Mouse (Mus musculus): ENCODE measurements around the gene Galns. TPM values are rescaled to one million over a fixed set of nuclear protein-coding genes. Genes with fewer than 3 reads are reported as not detected.

Galns gene
- total RNA-seq, 2 experiments from 2014 or later = 5.0 to 6.1 TPM

DNA sequence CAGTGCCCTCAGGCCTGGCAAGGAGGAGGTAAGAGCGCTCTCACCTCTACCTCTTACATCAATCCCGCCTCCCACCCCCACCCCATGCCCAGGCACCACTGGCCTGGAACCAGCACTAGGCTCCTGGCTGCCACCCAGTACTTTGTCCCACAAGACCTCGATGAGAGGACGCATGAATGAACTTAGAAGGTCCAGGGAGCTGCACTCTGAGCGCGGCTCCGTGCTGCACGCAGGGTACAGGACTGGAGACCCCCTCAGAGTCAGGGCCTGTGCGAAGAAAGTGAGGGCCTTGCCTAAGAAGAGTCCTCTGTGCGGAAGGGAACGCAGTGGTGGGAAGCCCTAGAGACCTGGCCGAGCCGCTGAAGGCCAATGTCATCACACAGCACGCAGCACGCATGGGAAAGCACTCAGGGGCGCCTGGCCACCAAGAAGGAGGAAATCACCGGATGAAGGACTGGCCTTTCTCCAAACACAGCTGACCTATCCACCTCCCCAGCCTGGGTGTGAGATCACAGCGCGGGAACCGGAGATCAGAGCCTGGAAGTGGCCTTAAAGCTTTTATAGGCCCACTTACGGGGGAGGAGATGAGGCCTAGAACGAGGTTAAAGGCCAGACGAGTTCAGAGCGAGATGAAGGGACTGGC is 64.3 kb downstream of the Galns start:
- no peak for DNase-seq (ENCODE audit: low spot score in 2 of 2)

DNA sequence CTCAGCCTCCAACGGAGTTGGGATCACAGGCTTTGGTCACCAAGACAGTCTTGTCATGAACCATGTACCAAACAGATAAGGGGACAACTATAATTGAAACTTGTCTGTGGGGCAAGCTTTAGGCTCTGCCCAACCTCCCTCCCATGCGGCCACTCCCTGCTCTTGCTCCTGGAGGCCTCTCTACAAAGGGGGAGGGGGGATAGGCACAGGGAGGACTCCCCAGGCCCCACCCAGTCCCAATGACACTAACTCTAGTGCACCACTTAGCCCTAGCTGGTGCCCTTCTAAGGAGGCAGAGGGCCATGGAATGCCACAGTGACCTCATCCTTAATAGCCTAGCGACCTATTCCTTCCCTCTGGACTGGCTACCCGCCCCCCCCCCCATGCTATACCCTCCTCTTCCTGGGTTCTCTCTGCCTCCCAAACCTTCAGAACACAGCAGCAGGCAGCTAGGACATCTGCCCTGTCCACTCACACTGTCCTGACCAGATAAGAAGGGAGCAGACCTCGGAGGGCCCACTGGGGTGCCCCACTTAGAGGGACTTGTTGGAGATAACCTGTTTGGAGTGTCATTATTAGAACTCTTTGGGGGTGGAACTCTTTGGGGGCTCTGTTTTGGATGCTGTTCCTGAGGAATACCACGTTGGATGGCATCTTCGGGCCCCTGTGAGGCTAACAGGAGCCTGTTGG is 65.1 kb downstream of the Galns start:
- no peak for DNase-seq (ENCODE audit: low spot score in 2 of 2)

DNA sequence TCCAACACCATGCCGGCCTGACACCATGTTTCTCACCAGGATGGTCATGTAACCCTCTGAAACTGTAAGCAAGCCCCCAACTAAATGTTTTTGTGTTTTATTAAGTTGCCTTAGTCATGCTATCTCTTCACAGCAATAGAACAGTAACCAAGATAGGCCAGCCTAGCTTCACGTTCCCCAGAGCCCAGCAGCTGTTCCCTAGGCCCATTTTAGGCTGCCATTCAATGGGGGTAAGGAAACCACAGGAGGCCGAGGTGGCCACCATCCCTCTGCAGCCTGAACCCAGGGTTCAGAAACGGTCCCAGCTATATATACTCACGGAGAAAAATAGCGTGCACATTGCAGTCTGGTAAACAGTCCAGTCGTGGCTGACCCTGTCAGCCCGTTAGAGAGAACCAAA is 67.1 kb downstream of the Galns start:
- DNase-seq (ENCODE audit: low spot score in 2 of 2) = no peak

DNA sequence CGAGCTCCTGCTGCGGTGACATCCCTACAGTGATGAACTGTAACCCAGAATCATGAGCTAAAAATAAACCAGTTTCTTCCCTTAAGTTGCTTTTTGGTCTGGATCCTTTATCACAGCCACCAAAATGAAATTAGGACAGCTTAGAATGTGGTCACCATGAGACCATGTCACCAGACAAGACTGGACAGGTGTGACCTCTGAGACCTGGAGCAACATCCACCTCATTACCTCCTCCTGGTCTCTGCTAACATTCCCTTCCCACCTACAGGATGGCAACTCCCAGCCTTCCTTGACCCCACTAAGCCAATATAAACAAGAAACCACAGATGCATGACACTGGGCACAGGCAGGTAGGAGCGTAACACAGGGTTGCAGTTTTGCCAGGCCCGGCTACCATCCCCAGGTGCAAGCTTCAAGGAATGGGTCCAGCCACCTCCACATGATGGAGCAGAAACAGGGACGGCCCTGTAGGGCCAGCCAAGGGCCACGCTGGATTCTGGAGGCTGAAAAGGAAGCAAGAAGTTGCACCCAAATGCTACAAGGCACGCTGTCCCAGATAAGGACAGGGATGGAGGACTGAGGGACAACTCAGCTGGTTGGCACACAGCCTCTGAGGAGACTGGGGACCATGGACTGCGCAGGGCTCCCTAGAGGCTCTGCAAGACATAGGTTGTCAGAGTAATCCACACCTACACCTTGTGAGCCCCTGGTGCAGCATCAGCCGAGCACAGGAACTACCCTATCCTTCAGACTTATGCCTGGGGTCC is 72.8 kb downstream of the Galns start:
- DNase-seq (ENCODE audit: low spot score in 2 of 2) = no peak

DNA sequence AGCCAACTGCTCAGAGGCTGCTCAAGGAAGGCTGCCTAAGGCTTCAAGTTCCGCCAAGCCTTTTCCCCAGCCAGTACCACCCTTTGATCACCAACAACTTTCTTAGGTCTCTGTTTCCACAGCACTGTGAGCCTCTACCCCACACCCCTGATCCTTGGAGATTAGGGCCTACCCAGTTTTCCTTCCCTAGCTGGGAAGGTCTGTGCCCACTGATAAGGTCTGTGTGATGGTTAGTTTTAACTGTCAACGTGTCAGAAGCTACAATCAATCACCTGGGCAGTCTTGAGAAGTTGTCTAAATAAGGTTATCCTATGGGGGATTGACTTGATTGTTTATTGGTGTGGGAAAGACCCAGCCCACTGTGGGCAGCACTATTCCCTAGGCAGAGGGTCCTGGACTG is 73.5 kb downstream of the Galns start:
- no peak for DNase-seq (ENCODE audit: low spot score in 2 of 2)

DNA sequence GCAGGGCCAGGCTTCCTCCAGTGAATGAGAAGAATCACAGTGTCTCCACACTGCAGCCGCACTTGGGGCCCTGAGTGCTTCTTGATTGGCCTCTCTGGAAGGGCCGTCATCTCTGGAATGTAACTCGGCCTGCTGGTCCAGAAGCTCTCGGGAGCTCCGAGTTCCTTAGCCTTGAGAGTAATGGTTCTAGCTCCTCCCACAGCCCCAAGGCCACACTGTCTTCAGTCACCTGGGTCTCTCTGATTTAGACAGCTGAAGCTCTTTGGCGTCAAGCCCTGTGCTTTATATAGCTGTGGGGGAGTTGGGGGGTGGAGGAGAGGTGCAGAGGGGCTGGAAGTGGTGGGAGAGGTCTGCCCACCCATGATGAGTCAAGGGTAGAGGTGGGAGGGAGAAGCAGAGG is 74.2 kb downstream of the Galns start:
- no peak for DNase-seq (ENCODE audit: low spot score in 2 of 2)

DNA sequence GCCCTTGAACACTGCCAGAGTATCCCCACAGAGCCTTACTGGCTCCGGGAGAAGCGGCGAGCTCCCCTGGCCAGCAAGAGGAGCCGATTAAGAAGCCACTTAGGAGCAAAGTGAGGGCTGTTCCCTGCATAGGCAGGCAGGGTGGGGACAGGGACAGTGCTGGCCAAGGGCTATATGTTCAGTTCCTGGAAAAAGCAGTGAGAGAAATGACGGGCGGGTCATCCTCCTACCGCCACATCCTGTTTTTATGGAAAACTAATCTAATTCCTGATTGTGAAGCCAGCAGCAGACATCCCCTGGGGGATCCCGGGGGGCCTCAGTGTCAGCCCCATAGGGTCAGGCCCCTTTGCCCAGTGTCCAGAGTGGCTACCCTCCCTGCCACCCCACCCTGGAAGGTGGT is 80.0 kb downstream of the Galns start:
- DNase-seq (ENCODE audit: low spot score in 2 of 2) = no peak

DNA sequence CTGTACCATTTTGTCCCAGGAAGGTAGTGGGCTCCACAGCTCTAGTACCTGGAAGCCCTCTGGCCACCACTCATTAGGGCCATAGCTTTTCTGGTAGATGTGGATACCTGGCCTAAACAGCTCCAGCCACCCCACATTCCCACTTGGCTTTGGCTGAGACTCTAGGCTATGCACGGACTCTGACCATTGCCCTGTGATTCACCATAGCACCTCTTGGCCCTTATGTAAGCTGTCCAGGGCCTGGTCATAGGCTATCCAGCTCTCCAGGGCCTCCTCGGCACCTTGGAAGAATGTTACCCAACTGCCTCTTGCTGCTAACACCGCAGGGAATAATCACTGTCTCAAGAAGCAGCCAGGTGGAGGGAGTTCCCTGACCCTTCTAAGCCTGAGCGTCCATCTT is 82.1 kb downstream of the Galns start:
- DNase-seq (ENCODE audit: low spot score in 2 of 2) = no peak

Small RNA genes within 50 kb of the gene (microRNA-seq; reads per million reads assigned to microRNA genes)
- 0 reads per million in 2 experiments for gene Mir6396 (ENCODE audit: borderline number of aligned reads in 2 of 2)

Other genes starting within 250 kb of the Galns start
- gene Zc3h18, start 234.9 kb downstream of the Galns start, total RNA-seq (2021) = 10 to 100 TPM; 39.9 to 45.1 TPM
- gene Il17c, start 189.4 kb downstream of the Galns start, total RNA-seq (2021) = not detected
- 10 to 100 TPM; 29.0 to 53.7 TPM for gene Cyba, start 178.5 kb downstream of the Galns start, total RNA-seq (2021)
- gene Mvd, start 168.0 kb downstream of the Galns start, total RNA-seq (2021) = 10 to 100 TPM; 20.1 to 20.3 TPM
- gene Snai3, start 150.7 kb downstream of the Galns start, total RNA-seq (2021) = not detected
- gene Rnf166, start 135.4 kb downstream of the Galns start, total RNA-seq (2021) = 10 to 100 TPM; 39.1 to 66.6 TPM
- gene Ctu2, start 135.3 kb downstream of the Galns start, total RNA-seq (2021) = 10 to 100 TPM; 20.8 to 24.2 TPM
- 10 to 100 TPM; 14.1 to 28.4 TPM for gene Piezo1, start 60.1 kb downstream of the Galns start, total RNA-seq (2021)
- 1 to 10 TPM; 4.7 to 4.9 TPM for gene Cdt1, start 43.4 kb downstream of the Galns start, total RNA-seq (2021)
- 10 to 100 TPM; 71.3 to 71.7 TPM for gene Aprt, start 34.6 kb downstream of the Galns start, total RNA-seq (2021)
- 10 to 100 TPM; 63.1 to 64.5 TPM for gene Trappc2l, start 177 bp upstream of the Galns start, total RNA-seq (2021)
- gene Pabpn1l, start 11.3 kb upstream of the Galns start, total RNA-seq (2021) = not detected
- gene Cbfa2t3, start 87.6 kb upstream of the Galns start, total RNA-seq (2021) = 10 to 100 TPM; 10.5 to 28.9 TPM
- gene Acsf3, start 164.0 kb upstream of the Galns start, total RNA-seq (2021) = 10 to 100 TPM; 42.0 to 76.0 TPM
- under 1 TPM; 0.22 to 0.99 TPM for gene Cdh15, start 236.5 kb upstream of the Galns start, total RNA-seq (2021)